Mouse (Mus musculus): ENCODE results near the gene Tmem238l. TPM values are rescaled to one million over a fixed set of nuclear protein-coding genes. Genes with fewer than 3 reads are reported as not detected.
A peak's percentile ranks its signal among the peaks of the same experiment; 100 is the strongest.

The Tmem238l gene
- total RNA-seq, 2 experiments from 2014 or later = not detected

DNA sequence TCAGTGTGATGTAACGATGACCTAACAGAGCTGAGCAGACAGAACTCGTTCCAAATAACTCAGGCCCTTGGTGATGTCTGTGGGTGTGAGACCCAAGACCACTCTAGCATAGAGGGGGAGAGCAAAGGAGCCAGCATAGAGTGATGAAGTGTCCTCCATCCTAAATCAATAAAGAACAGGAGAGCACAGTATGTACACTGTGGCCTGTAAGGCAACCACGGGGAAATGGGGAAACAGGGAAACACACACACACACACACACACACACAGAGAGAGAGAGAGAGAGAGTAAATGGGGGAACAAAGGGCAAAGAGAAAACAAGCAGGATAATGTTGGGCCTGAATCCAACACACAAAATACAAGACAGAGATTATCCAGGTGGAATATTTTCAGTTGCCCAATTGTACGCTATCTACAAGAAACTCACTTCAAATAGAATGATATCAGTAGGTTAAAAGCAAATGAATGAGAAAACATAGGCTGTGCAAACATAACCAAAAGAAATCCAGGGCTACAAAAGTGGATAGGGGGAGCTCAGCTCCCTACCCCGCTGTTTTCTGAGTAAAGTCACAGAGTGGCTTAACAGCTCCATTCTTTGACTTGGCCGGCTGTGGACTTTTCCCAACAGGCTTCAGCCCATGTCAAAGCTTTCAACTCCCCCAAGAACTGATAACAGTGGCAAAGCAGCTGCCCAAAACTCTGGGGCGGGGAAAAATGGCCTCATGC, 19.3 kb downstream of the Tmem238l start:
- DNase-seq (ENCODE audit: low spot score in 2 of 2) = no peak

DNA sequence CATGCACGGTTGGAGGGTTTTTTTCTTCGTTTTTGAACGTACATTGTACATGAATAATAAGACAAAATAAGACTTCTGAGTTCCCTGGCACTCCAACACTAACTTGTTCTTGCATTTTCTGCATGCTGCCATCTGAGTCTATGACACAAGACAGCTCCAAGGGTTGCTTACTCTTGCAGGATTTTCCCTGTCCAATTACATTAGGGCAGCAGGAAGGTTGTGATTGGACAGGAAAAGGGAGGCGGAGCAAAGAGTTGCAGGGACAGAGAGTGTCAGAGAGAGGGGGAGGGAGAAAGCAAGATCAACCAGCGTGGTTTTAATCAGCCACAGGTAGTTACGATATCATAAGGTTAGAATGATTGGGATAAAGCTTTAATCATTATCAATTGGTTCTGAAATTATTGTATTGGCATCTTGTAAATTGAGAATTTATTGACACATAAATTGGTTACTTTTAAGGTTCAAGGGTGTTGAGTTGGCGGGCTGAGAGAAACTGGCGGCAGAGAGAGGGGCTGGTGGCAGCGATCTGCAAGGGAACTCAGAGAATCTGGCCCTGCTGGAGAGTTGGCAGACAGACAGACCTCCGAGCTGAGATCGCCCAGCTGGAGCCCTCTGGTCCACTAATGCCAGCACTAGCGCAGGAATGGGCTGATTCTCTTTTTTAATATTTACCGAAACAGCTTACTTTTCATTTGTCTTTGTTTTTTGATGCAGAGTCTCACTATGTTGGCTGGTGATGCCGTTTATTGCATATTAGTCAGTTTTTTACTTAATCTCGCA, 25.1 kb downstream of the Tmem238l start:
- peak in 1 of 2 experiments; percentile 27 for DNase-seq (ENCODE audit: low spot score in 2 of 2)

DNA sequence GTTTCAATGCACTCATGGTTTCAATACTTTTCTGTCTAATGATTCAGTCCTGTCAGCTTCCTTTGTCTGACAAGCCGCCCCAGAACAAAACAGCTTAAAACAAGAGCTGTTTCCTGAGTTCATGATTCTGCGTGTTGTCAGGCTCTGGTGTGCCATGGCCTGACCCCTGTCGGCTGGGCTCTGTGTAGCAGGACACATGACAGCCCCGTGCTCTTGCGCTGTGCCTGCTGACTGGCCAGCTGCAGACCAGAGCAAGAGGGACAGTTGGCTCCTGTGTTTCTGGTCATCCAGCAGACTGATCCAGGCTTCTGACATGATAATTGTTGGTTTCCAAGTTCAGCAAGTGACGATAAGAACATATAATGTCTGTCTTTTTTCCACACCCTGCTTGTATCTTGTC, 26.4 kb downstream of the Tmem238l start:
- DNase-seq (ENCODE audit: low spot score in 2 of 2) = peak; percentile 32 to 38

DNA sequence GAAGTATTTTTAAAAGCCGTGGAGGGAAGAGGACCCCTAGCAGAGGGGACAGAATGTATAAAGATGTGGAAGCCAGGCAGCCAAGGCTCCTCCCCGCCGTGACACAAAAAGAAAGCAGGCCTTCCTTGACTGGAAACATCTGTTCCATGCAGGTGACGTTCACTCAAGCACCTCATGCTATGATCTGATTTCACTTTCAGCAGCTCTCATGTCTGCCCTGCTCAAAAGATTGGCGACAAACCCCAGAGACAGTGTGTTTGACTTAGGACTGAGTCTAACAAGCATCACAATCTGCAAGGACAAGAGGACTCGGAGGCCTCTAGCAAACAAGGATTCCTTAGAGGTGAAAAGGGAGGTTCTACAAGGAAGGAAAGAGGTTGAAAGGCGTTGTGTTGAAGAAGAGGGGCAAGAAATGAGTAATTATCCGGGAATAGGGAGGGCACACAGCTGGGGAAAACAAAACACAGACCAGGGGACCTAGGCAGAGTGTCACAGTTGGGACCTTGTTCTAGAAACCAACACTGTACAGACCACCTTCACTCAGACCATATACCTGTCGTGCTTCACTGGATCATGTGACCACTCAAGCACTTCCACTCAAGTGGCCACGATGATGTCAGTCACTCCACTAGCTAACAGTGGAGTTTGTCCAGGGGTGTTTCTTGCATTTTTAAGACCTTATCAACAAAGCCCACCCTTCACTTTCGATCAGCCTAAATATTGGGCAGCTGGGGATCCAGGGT, 27.2 kb downstream of the Tmem238l start:
- DNase-seq (ENCODE audit: low spot score in 2 of 2) = no peak

DNA sequence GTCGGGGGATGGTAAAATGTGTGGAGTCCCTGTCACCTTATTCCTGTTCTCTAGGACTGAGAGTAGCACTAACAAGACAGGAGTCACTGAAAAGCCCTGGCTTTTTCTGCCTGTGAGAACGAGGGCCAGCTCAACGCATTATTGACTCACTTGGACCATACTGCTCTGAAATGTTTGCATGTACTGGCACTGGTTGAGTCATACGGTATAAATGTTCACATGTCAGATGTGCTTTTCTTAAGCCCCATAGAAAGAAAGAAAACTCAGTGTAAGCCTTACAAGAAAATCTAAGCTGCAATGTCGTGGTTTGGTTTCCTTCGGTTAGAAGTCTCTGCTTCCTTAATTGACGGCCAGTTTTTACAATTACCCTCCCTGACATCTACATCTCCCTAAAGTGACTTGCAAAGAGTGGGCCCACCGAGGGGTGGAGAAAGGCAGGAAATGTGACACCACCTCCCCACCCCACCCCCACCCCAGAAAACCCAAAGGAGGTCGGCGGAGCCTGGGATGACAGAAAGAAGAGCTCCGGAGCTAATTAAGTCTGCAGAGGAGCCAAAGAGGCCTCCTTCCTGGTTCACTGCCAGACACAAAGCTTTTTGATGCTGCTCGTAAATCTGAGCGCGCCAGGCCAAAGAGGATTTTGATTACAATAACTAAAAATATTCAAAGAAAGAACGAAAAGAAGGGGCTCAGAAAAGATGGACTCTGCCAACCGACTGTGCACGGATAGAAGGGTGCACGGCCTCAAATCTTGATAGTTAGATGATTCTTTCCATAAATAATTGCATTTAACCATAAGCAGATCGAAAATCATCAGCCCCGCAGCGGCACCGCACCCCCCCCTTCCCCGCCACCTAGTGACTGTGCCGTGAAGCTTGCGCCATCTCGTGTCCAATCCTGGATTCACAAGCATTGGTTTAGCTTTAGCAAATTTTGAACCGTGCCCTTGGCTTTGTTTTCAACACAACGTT, 28.0 kb downstream of the Tmem238l start:
- DNase-seq (ENCODE audit: low spot score in 2 of 2) = peak; percentile 85 to 86

- no peak for DNase-seq (ENCODE audit: low spot score in 2 of 2)
Observed at GRCm38 (mm10) chr11:66985136-66985702, 28.8 kb downstream of the Tmem238l start.

DNA sequence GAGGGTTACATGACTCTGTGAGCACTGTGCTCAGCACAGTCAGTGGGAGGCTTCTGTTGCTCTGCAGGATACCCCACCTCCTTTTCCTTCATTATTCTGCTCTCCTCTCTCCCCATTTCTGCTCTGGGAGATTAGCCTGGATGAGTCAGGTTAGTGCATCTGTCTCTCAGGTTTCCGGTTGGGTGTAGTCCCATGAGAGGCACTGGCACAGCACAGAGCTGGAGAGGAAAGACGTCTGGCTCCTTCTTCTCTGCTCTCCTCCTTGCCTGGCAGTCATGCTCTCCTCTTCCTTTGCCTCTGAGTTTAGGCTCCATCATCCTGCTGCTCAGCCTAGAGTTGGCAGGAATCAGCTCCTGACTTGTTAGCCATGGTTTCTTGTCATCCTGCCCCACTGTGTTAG, 35.7 kb downstream of the Tmem238l start:
- DNase-seq (ENCODE audit: low spot score in 2 of 2) = no peak

DNA sequence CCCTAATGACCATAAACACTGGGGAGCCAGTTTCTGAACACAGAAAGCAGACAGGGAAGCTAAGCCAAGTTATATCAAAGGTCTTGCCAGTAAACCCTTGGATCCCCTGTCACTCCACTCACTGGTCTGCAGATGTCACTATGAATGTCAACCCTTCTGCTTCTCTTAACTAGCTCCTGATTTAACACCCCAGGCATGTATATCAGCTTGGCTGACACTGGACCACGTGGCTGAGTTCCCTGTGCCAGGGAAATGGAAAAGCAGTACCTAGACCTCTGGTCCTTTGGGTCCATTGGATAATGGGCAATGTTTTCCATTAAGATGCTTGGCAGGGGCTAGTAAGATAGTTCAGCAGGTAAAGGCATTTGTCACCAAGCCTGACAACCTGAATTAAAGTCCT, 37.2 kb downstream of the Tmem238l start:
- DNase-seq (ENCODE audit: low spot score in 2 of 2) = no peak

DNA sequence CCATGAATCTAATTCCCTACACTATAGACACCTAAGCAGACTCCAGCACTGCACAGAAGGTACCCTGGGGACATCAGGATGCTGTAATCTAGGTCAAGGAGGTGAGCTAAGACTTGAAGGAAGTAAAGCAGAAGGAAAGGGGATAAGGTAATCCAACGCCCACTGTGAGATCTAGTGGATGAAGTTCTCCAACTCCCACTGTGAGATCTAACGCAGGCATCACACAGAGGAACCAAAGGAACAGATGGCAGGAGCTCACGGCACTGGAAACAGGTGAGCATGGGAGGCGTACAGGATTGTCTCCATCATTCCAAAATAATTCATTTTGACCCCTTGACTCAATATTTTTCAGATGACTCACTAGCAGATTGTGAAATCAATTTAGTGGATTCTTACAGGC, 40.0 kb downstream of the Tmem238l start:
- DNase-seq (ENCODE audit: low spot score in 2 of 2) = no peak

DNA sequence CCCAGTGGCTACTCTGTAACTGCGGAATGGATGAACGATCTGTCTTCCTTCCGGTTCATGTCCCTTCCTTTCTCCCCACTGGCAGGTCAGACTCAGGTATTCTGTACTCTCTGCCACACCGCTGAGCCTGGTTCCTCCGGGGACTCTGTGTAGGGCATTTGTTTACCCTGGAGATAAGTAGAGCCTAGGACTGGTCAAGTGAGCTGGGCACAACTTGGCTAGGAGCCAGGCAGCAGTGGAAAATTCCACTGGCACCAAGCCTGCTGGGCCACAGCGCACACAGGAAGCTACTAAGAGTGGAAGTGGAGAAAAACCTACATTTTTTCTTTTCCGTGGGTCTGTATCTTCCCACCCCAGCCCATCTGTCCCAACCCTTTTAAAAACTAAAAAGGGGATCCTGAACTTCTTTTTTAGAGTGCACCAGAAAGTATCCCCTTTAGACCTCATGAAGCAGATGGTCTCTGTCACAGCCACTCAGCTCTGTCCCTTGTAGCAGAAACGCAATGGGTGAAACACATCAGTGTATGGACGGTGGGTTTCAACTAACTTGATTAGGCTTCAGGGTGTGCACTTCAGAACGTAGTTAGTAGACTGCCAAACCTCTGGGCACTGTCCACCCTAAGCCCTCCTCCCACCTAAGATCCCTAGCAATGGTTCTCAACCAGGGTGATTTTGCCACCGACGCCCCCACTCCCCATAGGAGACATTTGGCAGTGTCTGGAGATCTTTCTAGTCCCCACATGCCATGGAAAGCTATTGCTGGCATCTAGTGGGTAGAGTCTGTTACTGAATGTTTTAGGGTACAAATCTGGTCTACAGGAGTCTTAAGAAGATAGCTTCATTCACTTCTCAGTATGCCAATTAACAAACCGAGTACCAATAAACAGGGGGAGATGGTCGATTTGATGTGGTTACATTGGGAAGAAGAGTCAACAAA, 42.3 kb downstream of the Tmem238l start:
- peak in 1 of 2 experiments; percentile 37 for DNase-seq (ENCODE audit: low spot score in 2 of 2)

DNA sequence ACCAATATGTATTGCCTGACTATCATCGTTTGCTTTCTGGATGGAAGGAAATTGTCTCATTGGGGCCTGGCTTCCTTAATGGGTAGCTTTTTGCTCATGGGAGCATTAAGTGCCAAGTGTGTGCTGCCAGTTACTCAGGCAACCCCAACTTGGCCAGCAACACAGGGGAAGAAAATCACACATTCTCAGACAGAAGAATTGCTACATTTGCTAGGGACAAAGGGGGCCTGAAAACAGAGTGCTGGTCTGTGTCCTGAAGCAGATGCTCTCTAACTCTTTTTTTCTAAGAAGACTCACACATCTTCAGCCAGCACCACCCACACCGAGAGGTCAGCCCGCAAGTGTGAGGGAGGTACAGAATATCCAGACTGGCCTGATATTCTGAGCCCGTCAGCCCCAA, 44.2 kb downstream of the Tmem238l start:
- no peak for DNase-seq (ENCODE audit: low spot score in 2 of 2)

- DNase-seq (ENCODE audit: low spot score in 2 of 2) = no peak
Observed at GRCm38 (mm10) chr11:67001717-67002116, 45.3 kb downstream of the Tmem238l start.

- DNase-seq (ENCODE audit: low spot score in 2 of 2) = peak in 1 of 2 experiments; percentile 40
Observed at GRCm38 (mm10) chr11:67002911-67003310, 46.5 kb downstream of the Tmem238l start.

DNA sequence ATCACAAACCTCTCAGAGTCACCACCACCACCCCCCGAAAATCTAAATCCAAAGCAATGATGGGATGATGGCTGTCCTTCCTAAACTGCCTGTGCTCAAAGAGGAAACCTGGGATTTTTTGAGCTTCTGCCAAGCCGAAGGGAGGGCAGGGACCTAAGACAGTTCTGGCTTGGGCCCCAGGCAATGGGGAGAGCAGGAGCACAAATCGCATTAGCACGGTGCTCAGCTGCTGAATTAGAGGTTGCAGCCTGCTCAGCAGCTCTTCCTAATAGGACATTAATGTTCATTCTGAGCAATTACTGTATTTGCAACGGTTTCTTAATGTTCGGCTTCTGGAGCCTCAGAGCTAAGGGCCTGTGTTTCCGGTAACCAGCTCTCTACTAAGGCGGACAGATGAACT, 51.5 kb downstream of the Tmem238l start:
- DNase-seq (ENCODE audit: low spot score in 2 of 2) = no peak

DNA sequence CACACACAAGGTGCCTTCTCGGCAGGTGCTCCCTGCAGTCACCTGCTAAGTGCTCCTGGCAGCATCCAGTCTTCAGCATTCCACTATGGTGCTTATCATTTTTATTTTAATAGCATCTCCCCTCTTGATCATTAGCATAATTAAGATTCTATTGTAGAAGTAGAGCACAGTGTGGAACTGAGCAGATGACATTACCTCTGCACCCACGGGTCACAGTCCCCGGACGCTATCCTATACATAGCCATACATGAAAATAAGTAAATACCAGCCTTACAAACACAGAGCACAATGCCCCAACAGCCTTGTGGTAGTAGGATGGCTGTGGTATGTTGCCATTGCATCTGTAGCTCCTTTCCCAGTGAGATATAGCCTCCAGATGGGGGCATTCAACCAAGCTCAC, 52.1 kb downstream of the Tmem238l start:
- no peak for DNase-seq (ENCODE audit: low spot score in 2 of 2)

DNA sequence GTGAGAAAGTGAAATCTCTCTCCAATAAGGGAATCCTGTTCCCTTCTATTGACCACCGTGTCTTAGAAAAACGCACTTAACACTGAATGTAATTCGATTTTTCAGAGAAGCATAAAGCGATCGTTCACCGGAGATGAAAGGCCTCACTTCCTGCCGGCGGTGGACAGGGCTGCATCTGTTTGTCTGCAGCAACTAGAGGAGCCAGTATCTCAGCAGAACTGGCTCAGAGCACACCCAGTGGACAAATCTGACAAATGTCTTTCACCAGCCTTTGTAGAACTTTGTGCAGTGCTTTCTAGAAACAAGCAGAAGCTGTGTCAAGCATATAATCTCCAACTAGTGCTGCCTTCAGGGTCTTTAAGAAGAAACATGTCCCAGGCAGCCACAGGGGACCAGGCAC, 54.0 kb downstream of the Tmem238l start:
- DNase-seq (ENCODE audit: low spot score in 2 of 2) = no peak

GRCm38 (mm10) chr11:67011635-67012034, 55.2 kb downstream of the Tmem238l start:
- no peak for DNase-seq (ENCODE audit: low spot score in 2 of 2)

All from layer of hippocampus, postnatal 10 days (tissue).